Mouse (Mus musculus) spleen, adult 2 months (tissue): ENCODE results near the gene Parvg.

Source experiments
- CTCF ChIP-seq: fragments of 200-500 bp; IDR thresholded peaks from 2 replicates; pipeline ENCODE4 v1.5.1; 2011; ENCODE audit warnings: mild to moderate bottlenecking, inconsistent platforms; ENCODE audit not compliant: insufficient read depth, insufficient read length, insufficient replicate concordance; ENCODE audit errors: extremely low read depth
- POLR2A ChIP-seq: fragments of 200-500 bp; IDR thresholded peaks from 2 replicates; pipeline ENCODE4 v1.6.1; 2011; ENCODE audit warnings: low read depth, low read length, inconsistent platforms

- TF ChIP-seq POLR2A (no peak), CTCF (no peak)
These were observed 22.8 kb upstream of the Parvg start for GRCm38 (mm10) chr15:84301026-84301425.
